Mouse (Mus musculus): ENCODE measurements around the gene Tbc1d17. TPM values are rescaled to one million over a fixed set of nuclear protein-coding genes. Genes with fewer than 3 reads are reported as not detected.

Tbc1d17 gene
- polyA plus RNA-seq, 1 experiment from 2014 or later: 28.2 TPM

DNA sequence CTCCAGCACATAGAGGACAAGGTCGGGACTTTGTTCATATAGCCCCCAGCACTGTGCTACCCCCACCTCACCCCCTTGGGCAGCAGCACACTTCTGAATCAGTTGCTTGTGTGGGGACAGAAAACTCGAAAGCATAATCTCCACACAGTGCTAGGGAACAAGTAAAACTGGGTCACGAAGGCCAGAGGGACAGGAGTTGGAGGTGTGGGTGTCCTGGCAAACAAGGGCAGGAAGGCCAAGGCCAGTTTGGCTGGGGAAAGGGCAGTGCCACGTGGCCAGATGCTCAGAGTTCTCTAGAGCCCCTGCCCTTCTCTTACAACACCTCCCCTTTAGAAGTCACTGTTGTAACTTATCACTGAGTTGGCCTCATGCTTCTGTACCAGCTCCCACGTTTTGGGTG lies 29.0 kb downstream of the Tbc1d17 start:
- no peak overlapping the region for H3K4me3 ChIP-seq (ENCODE audit: low read depth, low read length)

DNA sequence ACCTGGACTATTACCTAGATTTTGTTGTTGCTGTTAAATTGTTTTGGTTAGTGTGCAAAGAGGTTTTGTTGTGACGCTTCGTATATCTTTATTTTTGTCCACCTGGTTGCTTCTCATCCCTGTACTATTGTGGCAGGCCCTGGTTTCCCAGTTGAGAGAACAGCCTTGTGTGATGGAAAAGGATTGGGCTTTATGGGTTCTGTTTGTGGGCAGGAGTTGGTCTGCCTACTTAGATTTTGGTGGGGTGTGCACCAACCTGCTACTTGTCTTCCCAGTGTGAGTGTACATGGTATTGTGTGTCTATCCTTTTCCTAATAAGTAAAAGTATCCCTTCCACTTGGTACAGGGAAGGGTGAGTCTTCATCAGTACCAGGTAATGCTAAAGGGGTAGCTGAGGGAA lies 29.5 kb downstream of the Tbc1d17 start:
- no peaks in the 10 kb centered on the region for H3K27me3 ChIP-seq (ENCODE audit: insufficient read depth, low read length)
- H3K9me3 ChIP-seq (ENCODE audit: low read length): no peaks in the 10 kb centered on the region
- ATAC-seq (no peak), DNase-seq (peak; percentile 12)
- H3K9ac ChIP-seq (replicated peaks): peak overlapping the region; percentile 58
- peak overlapping the region; percentile 86; the same call in 1 of the 2 replicates for H3K4me3 ChIP-seq (ENCODE audit: low read depth, low read length)
- peaks cover 51% of the 10 kb centered on the region for H3K4me1 ChIP-seq (ENCODE audit: insufficient read depth)
- TF ChIP-seq EP300 (IDR thresholded peaks at IDR 0.05; ENCODE audit: low read depth) (no peak), CTCF (IDR thresholded peaks at IDR 0.05; ENCODE audit: low read depth) (no peak)
- peak overlapping the region; percentile 98 for H3K27ac ChIP-seq (ENCODE audit: low read depth)
- peak overlapping the region; percentile 86 for H3K4me2 ChIP-seq (ENCODE audit: low read depth, low read length)
- H3K36me3 ChIP-seq (replicated peaks; ENCODE audit: insufficient read depth, low read length): peaks cover 4% of the 10 kb centered on the region; the same call in 1 of the 2 replicates
- 75% methylated on average over 2 of the region's 2 CpGs for WGBS (ENCODE audit: insufficient replicate concordance)

More for the DNA sequence above, 29.0 kb downstream of the Tbc1d17 start:
- ATAC-seq (peak; percentile 52), DNase-seq (peak; percentile 74)
- no peaks in the 10 kb centered on the region for H3K9me3 ChIP-seq (ENCODE audit: low read length)
- TF ChIP-seq CTCF (IDR thresholded peaks at IDR 0.05; ENCODE audit: low read depth): no peak
- peak; percentile 82 for TF ChIP-seq EP300 (IDR thresholded peaks at IDR 0.05; ENCODE audit: low read depth)
- peak overlapping the region; percentile 86 for H3K4me2 ChIP-seq (ENCODE audit: low read depth, low read length)
- H3K4me1 ChIP-seq (ENCODE audit: insufficient read depth): peaks cover 50% of the 10 kb centered on the region
- H3K27me3 ChIP-seq (ENCODE audit: insufficient read depth, low read length): no peaks in the 10 kb centered on the region
- H3K27ac ChIP-seq (ENCODE audit: low read depth): peak overlapping the region; percentile 98
- H3K9ac ChIP-seq (replicated peaks): peak overlapping the region; percentile 58
- H3K36me3 ChIP-seq (replicated peaks; ENCODE audit: insufficient read depth, low read length): peaks cover under 1% of the 10 kb centered on the region; the same call in 1 of the 2 replicates
- 33% methylated on average over 5 of the region's 5 CpGs for WGBS (ENCODE audit: insufficient replicate concordance)

DNA sequence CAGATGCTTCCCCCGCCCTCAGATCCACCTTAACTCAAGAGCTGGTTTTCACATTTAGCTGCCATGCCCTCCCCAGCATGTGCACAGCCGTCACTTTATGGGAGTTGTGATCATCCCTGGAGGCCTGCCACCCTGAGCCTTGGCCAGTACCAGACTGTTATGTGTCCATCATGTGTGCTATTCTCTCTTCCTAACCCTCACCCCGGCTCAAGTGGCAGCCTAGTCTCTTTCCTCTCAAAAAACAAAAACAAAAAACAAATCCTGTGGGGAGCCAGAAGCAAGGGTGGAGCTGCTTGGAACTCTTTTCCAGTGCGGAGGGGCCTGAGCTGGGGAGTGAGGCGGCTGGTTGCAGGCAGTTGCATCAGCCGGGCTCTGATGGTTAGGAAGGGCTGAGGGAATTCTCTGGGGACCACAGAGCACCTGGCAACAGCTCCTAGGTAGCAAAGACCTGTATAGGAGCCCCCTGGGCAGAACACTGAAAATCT lies 30.1 kb downstream of the Tbc1d17 start:
- peak overlapping the region; percentile 58 for H3K9ac ChIP-seq (replicated peaks)
- no peaks in the 10 kb centered on the region for H3K27me3 ChIP-seq (ENCODE audit: insufficient read depth, low read length)
- H3K4me1 ChIP-seq (ENCODE audit: insufficient read depth): peaks cover 51% of the 10 kb centered on the region
- no peaks in the 10 kb centered on the region for H3K9me3 ChIP-seq (ENCODE audit: low read length)
- peak overlapping the region; percentile 98 for H3K27ac ChIP-seq (ENCODE audit: low read depth)
- H3K36me3 ChIP-seq (replicated peaks; ENCODE audit: insufficient read depth, low read length): peaks cover 4% of the 10 kb centered on the region; the same call in 1 of the 2 replicates
- DNase-seq: peak; percentile 80
- no peak for ATAC-seq
- peak overlapping the region; percentile 86 for H3K4me3 ChIP-seq (ENCODE audit: low read depth, low read length)
- TF ChIP-seq CTCF (IDR thresholded peaks at IDR 0.05; ENCODE audit: low read depth): no peak
- TF ChIP-seq EP300 (IDR thresholded peaks at IDR 0.05; ENCODE audit: low read depth): peak; percentile 72; the same call in 1 of the 2 replicates
- WGBS (ENCODE audit: insufficient replicate concordance): 36% methylated on average over 6 of the region's 6 CpGs
- H3K4me2 ChIP-seq (ENCODE audit: low read depth, low read length): peak overlapping the region; percentile 86

DNA sequence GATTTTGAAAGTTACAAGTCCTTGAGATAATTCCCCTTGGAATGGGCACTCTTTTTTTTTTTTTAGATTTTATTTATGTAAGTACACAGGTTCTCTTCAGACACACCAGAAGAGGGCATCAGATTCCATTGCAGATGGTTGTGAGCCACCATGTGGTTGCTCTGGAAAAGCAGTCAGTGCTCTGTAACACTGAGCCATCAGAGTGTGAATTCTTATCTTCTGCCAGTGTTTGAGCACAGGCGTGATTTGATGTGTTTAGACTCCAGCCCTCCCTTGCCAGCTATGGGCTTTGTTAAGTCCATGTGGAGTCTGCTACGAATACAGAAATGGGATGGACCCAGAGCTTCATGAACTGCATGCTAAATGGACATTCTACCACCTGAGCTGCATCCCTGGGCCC lies 30.7 kb downstream of the Tbc1d17 start:
- DNase-seq: peak; percentile 20

DNA sequence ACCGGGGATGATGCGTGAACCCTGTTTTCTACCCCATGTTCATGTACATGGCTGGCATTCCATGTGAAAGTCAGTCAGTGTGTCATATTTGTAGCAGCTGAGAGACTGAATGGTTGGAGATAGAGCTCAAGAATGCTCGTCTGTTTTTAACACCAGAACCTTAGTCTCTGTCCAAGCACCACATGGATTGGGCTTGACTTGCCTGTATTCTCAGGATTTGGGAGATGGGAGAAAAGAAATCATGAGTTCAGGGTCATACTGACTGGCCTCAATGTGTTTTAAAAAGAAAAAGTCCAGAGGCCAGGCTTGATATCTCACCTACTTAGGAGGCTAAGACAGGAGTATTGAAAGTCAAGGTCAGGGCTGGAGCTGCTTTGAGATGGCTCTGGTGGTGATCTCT lies 31.4 kb downstream of the Tbc1d17 start:
- Histone ChIP-seq H3K4me1 (ENCODE audit: insufficient read depth) (peaks cover 51% of the 10 kb centered on the region), H3K36me3 (replicated peaks; ENCODE audit: insufficient read depth, low read length) (peaks cover 10% of the 10 kb centered on the region; the same call in 1 of the 2 replicates), H3K9ac (replicated peaks) (peak overlapping the region; percentile 96), H3K27ac (ENCODE audit: low read depth) (peak overlapping the region; percentile 98), H3K27me3 (ENCODE audit: insufficient read depth, low read length) (no peaks in the 10 kb centered on the region), H3K4me3 (ENCODE audit: low read depth, low read length) (peak overlapping the region; percentile 86), H3K9me3 (ENCODE audit: low read length) (no peaks in the 10 kb centered on the region), H3K4me2 (ENCODE audit: low read depth, low read length) (peak overlapping the region; percentile 86)
- DNase-seq: peak; percentile 10
- TF ChIP-seq CTCF (IDR thresholded peaks at IDR 0.05; ENCODE audit: low read depth): no peak
- no peak for TF ChIP-seq EP300 (IDR thresholded peaks at IDR 0.05; ENCODE audit: low read depth)
- ATAC-seq: no peak
- WGBS (ENCODE audit: insufficient replicate concordance): 20% methylated on average over 3 of the region's 3 CpGs

More for the DNA sequence above, 30.7 kb downstream of the Tbc1d17 start:
- H3K36me3 ChIP-seq (replicated peaks; ENCODE audit: insufficient read depth, low read length): peaks cover 6% of the 10 kb centered on the region; the same call in 1 of the 2 replicates
- no peaks in the 10 kb centered on the region for H3K27me3 ChIP-seq (ENCODE audit: insufficient read depth, low read length)
- peaks cover 51% of the 10 kb centered on the region for H3K4me1 ChIP-seq (ENCODE audit: insufficient read depth)
- peak overlapping the region; percentile 96 for H3K9ac ChIP-seq (replicated peaks)
- H3K4me3 ChIP-seq (ENCODE audit: low read depth, low read length): peak overlapping the region; percentile 86
- 25% methylated on average over 2 of the region's 2 CpGs for WGBS (ENCODE audit: insufficient replicate concordance)
- peak overlapping the region; percentile 98 for H3K27ac ChIP-seq (ENCODE audit: low read depth)
- no peak for ATAC-seq
- peak overlapping the region; percentile 86 for H3K4me2 ChIP-seq (ENCODE audit: low read depth, low read length)
- H3K9me3 ChIP-seq (ENCODE audit: low read length): no peaks in the 10 kb centered on the region
- TF ChIP-seq EP300 (IDR thresholded peaks at IDR 0.05; ENCODE audit: low read depth): no peak
- peak; percentile 48 for TF ChIP-seq CTCF (IDR thresholded peaks at IDR 0.05; ENCODE audit: low read depth)

DNA sequence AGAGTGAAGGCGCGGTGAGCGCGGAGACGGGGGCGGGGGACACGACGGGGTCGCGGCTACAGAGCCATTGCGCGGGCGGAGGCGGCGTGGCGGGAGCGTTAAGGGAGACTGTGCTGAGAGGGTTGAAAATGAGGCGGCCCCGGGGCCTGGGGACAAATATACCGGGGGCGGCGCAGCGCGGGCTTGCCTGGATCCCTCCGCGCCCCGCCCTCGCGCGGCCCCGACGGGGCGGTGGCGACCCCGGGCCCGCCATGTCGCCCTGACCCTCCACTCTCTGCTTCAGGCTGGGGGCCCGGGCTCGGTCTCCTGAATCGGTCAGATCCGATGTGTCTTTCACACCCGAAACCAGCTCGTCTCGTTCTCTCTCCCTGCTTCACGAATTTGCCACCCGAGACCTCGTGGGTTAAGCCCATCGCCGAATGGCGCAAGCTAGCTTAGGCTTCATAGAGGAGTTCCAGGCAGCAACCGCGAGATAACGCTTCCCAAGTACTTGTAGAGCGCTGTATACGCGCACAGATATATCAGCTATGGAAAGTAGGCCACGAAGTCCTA lies 32.3 kb downstream of the Tbc1d17 start, which contains the start of gene Atf5:
Gene Atf5 (minus strand): TSS at position 189 of the 552 bp plus-strand sequence.
- Histone ChIP-seq H3K27me3 (ENCODE audit: insufficient read depth, low read length) (no peaks in the 10 kb centered on the region), H3K36me3 (replicated peaks; ENCODE audit: insufficient read depth, low read length) (peaks cover 15% of the 10 kb centered on the region), H3K4me1 (ENCODE audit: insufficient read depth) (peaks cover 48% of the 10 kb centered on the region), H3K27ac (ENCODE audit: low read depth) (peak within 1 kb of the TSS; percentile 98), H3K9me3 (ENCODE audit: low read length) (no peaks in the 10 kb centered on the region), H3K4me2 (ENCODE audit: low read depth, low read length) (peak within 1 kb of the TSS; percentile 86), H3K9ac (replicated peaks) (peak within 1 kb of the TSS; percentile 96), H3K4me3 (ENCODE audit: low read depth, low read length) (peak within 1 kb of the TSS; percentile 86)
- DNase-seq: peak; percentile 83
- no peak for TF ChIP-seq CTCF (IDR thresholded peaks at IDR 0.05; ENCODE audit: low read depth)
- TF ChIP-seq EP300 (IDR thresholded peaks at IDR 0.05; ENCODE audit: low read depth): no peak
- peak; percentile 37 for ATAC-seq
- 5% methylated on average over 52 of the region's 57 CpGs for WGBS (ENCODE audit: insufficient replicate concordance)
